7 mouse cellular contexts compared by ENCODE assay signal in the genomic region with DNA sequence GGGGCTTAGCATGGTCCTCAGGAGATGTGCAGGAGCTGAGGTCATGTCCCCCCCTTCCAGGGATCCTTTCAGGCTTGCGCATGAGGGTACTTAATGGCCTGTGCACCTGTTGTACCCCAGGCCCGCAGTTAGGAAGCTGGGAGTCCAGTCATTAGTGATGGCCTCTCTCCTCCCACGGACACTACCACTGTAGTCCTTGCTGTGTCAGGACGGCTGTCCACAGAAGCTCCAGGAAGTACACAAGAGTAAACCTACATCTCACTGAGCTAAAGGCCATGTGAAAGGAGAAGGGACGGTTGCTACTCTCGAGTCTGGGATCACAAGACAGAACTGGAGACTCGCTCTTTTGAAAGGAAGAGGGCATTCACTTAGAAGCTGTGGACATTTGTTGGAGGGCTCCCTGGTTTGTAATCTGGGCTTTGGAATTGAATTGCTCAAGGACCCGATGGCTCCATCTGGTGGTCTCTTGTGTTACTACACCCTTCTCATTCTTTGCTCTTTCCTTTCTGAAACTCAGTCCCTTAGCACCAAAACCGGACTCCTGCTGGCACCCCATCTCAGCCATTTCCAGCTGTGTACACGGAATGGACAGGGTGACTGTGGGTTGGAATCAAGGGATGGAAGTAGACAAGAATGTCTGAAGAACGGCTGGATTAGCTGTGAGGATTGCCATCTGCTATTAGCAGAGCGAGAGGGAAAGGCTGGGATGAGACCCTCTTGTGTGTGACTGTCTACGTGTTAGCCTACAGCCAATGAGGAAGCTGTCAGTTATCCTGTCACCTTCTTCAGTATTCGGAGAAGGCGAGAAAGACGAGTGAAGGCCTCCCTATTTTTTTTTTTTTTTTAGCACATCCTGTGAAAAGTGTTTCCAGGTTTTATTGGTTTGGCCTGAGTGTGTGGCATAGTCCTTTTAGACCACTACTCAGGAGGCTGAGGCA. TPM values are rescaled to one million over a fixed set of nuclear protein-coding genes. Genes with fewer than 3 reads are reported as not detected.
A peak's percentile ranks its signal among the peaks of the same experiment; 100 is the strongest.
DNase-seq lines count a peak whose midpoint lies in the region; ATAC-seq lines count a peak whose summit lies in the region.

No protein-coding gene starts in this region.

- ATAC-seq in common myeloid progenitor, adult 5-6 weeks (replicated peaks; ENCODE audit: low read depth, poor library complexity, severe bottlenecking) = peak; percentile 84
- peak; percentile 52; the same call in 1 of the 2 replicates for ATAC-seq in intestine, embryonic 14.5 days (replicated peaks; ENCODE audit: low FRiP score, low TSS enrichment, low read depth)
- peak; percentile 70 for ATAC-seq in megakaryocyte, adult 5-6 weeks (ENCODE audit: poor library complexity, severe bottlenecking)

- H3K9me3 ChIP-seq in intestine, embryonic 14.5 days (ENCODE audit: control insufficient read depth, low read length) = no peaks in the 10 kb centered on the region

- peaks cover 19% of the 10 kb centered on the region; the same call in 1 of the 2 replicates for H3K4me1 ChIP-seq in intestine, embryonic 14.5 days (replicated peaks; ENCODE audit: control insufficient read depth, insufficient read depth, low read length)

- peak; percentile 81 for DNase-seq in adipocyte (ENCODE audit: low spot score)
- DNase-seq in gastrocnemius, postnatal 10 days = peak; percentile 74
- DNase-seq in intestine, embryonic 14.5 days (ENCODE audit: low spot score) = peak; percentile 86
- DNase-seq in left cerebral cortex, adult 18-20 months (ENCODE audit: low spot score in 2 of 2) = peak; percentile 75 to 86
- DNase-seq in skeletal muscle tissue, adult 2 months (ENCODE audit: low read depth, low spot score) = peak; percentile 66

- no peaks in the 10 kb centered on the region for H3K27me3 ChIP-seq in intestine, embryonic 14.5 days (replicated peaks; ENCODE audit: control insufficient read depth, insufficient read depth, low read length)

- H3K4me3 ChIP-seq in intestine, embryonic 14.5 days (ENCODE audit: low read depth, low read length) = no peak overlapping the region

- H3K4me2 ChIP-seq in intestine, embryonic 14.5 days (ENCODE audit: low read length) = no peak overlapping the region

- no peaks in the 10 kb centered on the region for H3K36me3 ChIP-seq in intestine, embryonic 14.5 days (ENCODE audit: control insufficient read depth, insufficient read depth, low read length)

- H3K27ac ChIP-seq in intestine, embryonic 14.5 days (ENCODE audit: low read depth) = no peak overlapping the region

- WGBS in intestine, embryonic 14.5 days = 35% methylated on average over 16 of the region's 16 CpGs

- H3K9ac ChIP-seq in intestine, embryonic 14.5 days (ENCODE audit: low read length) = no peak overlapping the region

RNA-seq across cellular contexts. Expression of a gene that starts 1.4 kb away (rescaled TPM):
- 0.32 TPM in 1 of 2 replicates, not detected in the other for total RNA-seq in common myeloid progenitor, adult 5-6 weeks (2017)
- total RNA-seq in gastrocnemius, postnatal 10 days (2021) = under 1 TPM; 0.21 to 0.29 TPM
- 1.1 and 6.0 TPM in 2 replicates for polyA plus RNA-seq in intestine, embryonic 14.5 days (2014; fragmentation: Nextera tagmentation; extraction: Ambion mirVana)
- not detected for total RNA-seq in left cerebral cortex, adult 18-20 months (2021)
- total RNA-seq in megakaryocyte, adult 5-6 weeks (2015) = 1.6 and 3.5 TPM in 2 replicates
- 1.6 and 4.7 TPM in 2 replicates for total RNA-seq in megakaryocyte, adult 5-6 weeks (2017)

RNA-seq across cellular contexts. Expression of a gene that starts 3.0 kb away (rescaled TPM):
- 0.44 TPM in 1 of 2 replicates, not detected in the other for total RNA-seq in common myeloid progenitor, adult 5-6 weeks (2017)
- not detected for total RNA-seq in gastrocnemius, postnatal 10 days (2021)
- 1.1 TPM in 1 of 2 replicates, not detected in the other for polyA plus RNA-seq in intestine, embryonic 14.5 days (2014; fragmentation: Nextera tagmentation; extraction: Ambion mirVana)
- total RNA-seq in left cerebral cortex, adult 18-20 months (2021) = 1 to 10 TPM in 1 of 2 experiments, under 1 TPM in 1; 0.82 to 1.1 TPM
- total RNA-seq in megakaryocyte, adult 5-6 weeks (2015) = 0.02 and 0.04 TPM in 2 replicates
- 0.11 and 0.16 TPM in 2 replicates for total RNA-seq in megakaryocyte, adult 5-6 weeks (2017)

RNA-seq across cellular contexts. Expression of a gene that starts 21.1 kb away (rescaled TPM):
- total RNA-seq in common myeloid progenitor, adult 5-6 weeks (2017) = 551 and 575 TPM in 2 replicates
- total RNA-seq in gastrocnemius, postnatal 10 days (2021) = 10 to 100 TPM; 17.9 to 23.9 TPM
- polyA plus RNA-seq in intestine, embryonic 14.5 days (2014; fragmentation: Nextera tagmentation; extraction: Ambion mirVana) = 57.9 and 60.1 TPM in 2 replicates
- 10 to 100 TPM; 10.9 to 13.3 TPM for total RNA-seq in left cerebral cortex, adult 18-20 months (2021)
- total RNA-seq in megakaryocyte, adult 5-6 weeks (2015) = 3,528 and 3,668 TPM in 2 replicates
- total RNA-seq in megakaryocyte, adult 5-6 weeks (2017) = 1,567 and 1,601 TPM in 2 replicates

RNA-seq across cellular contexts. Expression of a gene that starts 45.0 kb away (rescaled TPM):
- not detected in 2 replicates for total RNA-seq in common myeloid progenitor, adult 5-6 weeks (2017)
- 100 to 1,000 TPM; 112 to 171 TPM for total RNA-seq in gastrocnemius, postnatal 10 days (2021)
- polyA plus RNA-seq in intestine, embryonic 14.5 days (2014; fragmentation: Nextera tagmentation; extraction: Ambion mirVana) = 101 and 117 TPM in 2 replicates
- 10 to 100 TPM; 43.3 to 51.2 TPM for total RNA-seq in left cerebral cortex, adult 18-20 months (2021)
- total RNA-seq in megakaryocyte, adult 5-6 weeks (2015) = 0.42 and 1.5 TPM in 2 replicates
- not detected in 2 replicates for total RNA-seq in megakaryocyte, adult 5-6 weeks (2017)

Comparison
In these comparisons a context has a peak if more than half of its experiments do, and no peak if none do; other contexts are left out.
1. RNA of a gene that starts 21.1 kb away (total RNA-seq): 1,567 to 3,668 TPM in megakaryocyte, adult 5-6 weeks and 551 to 575 TPM in common myeloid progenitor, adult 5-6 weeks; 17.9 to 23.9 TPM in gastrocnemius, postnatal 10 days and 10.9 to 13.3 TPM in left cerebral cortex, adult 18-20 months; every median in the first group is over 10 times any median in the second.
2. Peak in every context shown above with its lines, with median percentiles within 50 percentile points of each other: DNase-seq and ATAC-seq.